Mouse (Mus musculus) urinary bladder, postnatal 10 days (tissue): ENCODE data around the gene Nudt3.

Experiments used
- DNase-seq: peaks from one replicate; pipeline ENCODE4 v3.0.0; 2022; ENCODE audit warnings: low spot score

Nudt3 gene

DNA sequence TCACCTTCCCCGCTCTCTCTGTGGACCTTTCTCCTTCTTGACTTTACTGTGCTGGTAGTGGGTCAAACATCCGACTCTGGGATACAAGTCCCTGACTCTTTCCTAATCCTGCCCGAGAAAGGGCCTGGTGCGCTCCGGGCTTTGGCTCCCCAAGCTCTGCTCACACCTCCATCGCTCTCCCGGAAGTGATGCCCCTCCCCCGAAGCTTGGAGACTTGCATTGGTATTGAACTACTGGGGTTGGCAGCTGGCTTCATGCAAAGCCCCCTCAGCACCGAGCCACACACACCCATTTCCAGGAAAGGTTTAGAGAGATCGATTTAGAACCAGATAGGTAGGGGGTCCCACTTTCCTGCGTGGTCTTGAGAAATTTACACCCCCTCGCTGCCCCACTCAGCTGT is 77.3 kb downstream of the Nudt3 start:
- no peak for DNase-seq

DNA sequence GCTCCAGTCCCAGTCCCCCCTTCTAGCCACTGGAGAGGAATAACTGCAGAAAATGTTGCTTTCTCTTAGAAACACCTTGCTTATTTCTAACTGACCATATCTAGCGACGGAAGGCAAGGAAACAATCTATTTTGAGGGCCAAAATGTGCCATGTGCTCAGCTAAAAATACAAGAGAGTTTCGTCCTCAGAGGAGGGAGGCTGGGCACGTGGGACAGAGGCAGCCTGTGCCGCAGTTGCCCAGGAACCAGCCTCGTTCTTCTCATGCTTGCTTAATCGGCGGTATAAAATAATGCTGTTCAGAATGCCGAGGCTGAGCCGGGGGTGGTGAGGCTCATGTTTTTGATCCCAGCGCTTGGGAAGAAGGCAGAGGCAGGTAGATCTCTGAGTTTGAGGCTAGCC is 78.7 kb downstream of the Nudt3 start:
- DNase-seq, result no peak

DNA sequence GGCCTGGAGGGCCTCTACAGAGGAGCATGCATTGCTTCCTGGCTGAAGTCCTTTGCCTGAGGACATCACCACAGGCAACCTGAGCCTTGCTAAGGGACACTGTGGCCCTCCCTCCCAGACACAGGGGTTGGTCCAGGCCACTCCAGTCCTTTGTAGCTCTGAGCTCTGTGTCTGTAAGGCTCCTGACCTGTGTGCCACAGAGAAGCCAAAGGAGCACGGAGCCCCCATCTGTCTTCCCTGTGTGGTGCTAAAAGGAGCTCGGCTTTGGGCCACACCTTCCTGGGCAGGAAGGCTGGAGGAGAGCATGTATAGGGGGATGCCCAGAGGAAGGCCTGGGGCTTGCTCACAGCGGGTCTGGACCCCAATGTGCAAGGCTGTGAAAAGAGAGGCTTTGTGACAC is 81.3 kb downstream of the Nudt3 start:
- DNase-seq, result no peak

DNA sequence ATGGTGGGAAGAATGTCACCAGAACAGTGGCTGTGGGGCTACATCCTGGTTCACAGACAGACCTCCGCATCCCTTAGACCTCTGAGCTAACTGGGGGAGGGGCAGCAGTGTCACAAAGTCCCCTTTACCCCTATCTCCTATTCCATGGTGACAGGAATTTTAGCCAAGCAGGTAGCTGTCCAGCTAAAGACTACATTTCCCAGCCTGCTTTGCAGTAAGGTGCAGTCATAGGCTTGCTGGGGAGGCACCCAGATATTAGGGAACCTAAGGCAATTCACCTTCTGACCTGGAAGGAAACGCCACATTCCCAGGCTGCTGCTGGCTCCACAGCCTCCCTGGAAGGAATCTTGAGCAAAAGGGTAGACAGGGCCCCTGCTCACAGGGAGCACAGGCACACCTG is 82.0 kb downstream of the Nudt3 start:
- DNase-seq, result no peak

- peak; percentile 75 for DNase-seq
Measured at GRCm38 (mm10) chr17:27534718-27535117, 88.6 kb downstream of the Nudt3 start.

GRCm38 (mm10) chr17:27533354-27533753 is 89.9 kb downstream of the Nudt3 start:
- DNase-seq, result no peak

DNA sequence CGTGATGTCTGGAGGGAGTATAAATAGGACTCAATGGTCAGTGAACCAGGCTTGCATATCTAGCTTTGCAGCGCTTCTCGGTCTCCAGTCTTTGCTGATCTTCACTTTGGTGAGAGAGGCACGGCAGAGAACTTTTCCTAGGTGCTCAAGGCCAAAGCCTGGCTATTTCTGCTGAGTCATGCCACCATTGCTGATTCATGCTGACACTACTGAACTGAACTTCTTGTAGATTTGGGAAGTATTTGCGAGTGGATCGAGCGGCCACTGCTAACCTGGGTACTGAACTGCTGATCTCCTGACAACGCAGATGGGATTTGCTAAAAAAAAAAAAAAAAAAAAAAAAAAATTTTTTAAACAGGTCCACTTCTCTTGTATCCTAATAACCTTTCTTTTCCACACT is 91.2 kb downstream of the Nudt3 start:
- DNase-seq, result no peak
